Mouse (Mus musculus): Measurements from ENCODE around the gene Grik1.

DNA sequence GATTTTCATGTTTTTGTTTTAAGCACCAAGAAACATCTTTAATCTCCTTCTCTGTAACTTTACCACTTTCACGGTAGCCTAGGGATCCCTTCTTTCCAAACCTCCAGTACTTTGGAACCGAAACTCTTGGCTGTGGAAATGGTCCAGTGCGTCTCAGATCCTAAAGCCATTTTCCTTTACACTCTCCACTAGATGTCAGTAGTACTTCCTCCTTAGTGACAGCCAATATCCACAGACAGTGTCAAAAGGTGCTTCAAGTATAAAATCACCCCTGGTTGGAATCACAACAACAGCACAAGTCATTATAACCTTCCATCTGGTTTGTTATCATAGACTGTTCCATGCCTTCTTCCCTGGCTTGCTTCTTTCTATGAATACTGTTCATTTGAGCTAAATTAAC is 4.1 kb upstream of the Grik1 start:
- no peak for TF ChIP-seq POLR2A (IDR thresholded peaks at IDR 0.05; ENCODE audit: borderline replicate concordance, low read depth, low read length)
- TF ChIP-seq CTCF (IDR thresholded peaks at IDR 0.05; ENCODE audit: low read depth, low read length), result no peak
